Mouse (Mus musculus) hindbrain, embryonic 14.5 days (tissue): ENCODE results near the gene Kdelc2. TPM values are rescaled to one million over a fixed set of nuclear protein-coding genes. Genes with fewer than 3 reads are reported as not detected.

Experiments
- ATAC-seq: fragments of 200-750 bp; cut with Nextera tagmentation; 2 replicates; pipeline ENCODE4 v1.8.0; 2017; ENCODE audit warnings: moderate number of reproducible peaks, mild to moderate bottlenecking, moderate TSS enrichment, moderate library complexity; ENCODE audit not compliant: low FRiP score
- DNase-seq: peaks from one replicate; pipeline ENCODE4 v3.0.0-alpha.2; 2015; ENCODE audit warnings: low spot score
- H3K27ac ChIP-seq: fragments of 300-500 bp; sonication (generic); 2 replicates; pipeline ENCODE4 v1.5.1; 2014; ENCODE audit warnings: mild to moderate bottlenecking, moderate library complexity
- H3K27me3 ChIP-seq: fragments of 300-500 bp; sonication (generic); 2 replicates; pipeline ENCODE4 v1.6.1; 2014; ENCODE audit warnings: mild to moderate bottlenecking, low read length, mixed read lengths; ENCODE audit not compliant: control insufficient read depth, insufficient read depth
- H3K36me3 ChIP-seq: fragments of 300-500 bp; sonication (generic); replicated peaks from 2 replicates; pipeline ENCODE4 v1.6.1; 2014; ENCODE audit not compliant: control insufficient read depth, insufficient read depth
- H3K4me1 ChIP-seq: fragments of 300-500 bp; sonication (generic); replicated peaks from 2 replicates; pipeline ENCODE4 v1.6.1; 2014; ENCODE audit warnings: antibody characterized with exemption, low read length, mixed read lengths; ENCODE audit not compliant: control insufficient read depth, insufficient read depth
- H3K4me2 ChIP-seq: fragments of 300-500 bp; sonication (generic); replicated peaks from 2 replicates; pipeline ENCODE4 v1.6.1; 2014; ENCODE audit warnings: mild to moderate bottlenecking, moderate library complexity
- H3K4me3 ChIP-seq: fragments of 300-500 bp; sonication (generic); replicated peaks from 2 replicates; pipeline ENCODE4 v1.5.1; 2014; ENCODE audit warnings: mild to moderate bottlenecking, low read length
- H3K9ac ChIP-seq: fragments of 300-500 bp; sonication (generic); 2 replicates; pipeline ENCODE4 v1.6.1; 2014
- H3K9me3 ChIP-seq: fragments of 300-500 bp; sonication (generic); 2 replicates; pipeline ENCODE4 v1.6.1; 2016; ENCODE audit warnings: low read length; ENCODE audit not compliant: control insufficient read depth
- WGBS: fragments of 180-500 bp; shearing (Covaris S2); extraction: QIAGEN DNeasy Blood & Tissue Kit; methylation state at CpG from one replicate; pipeline ENCODE4 v1.1.7; 2014; 5-methylcytosine and 5-hydroxymethylcytosine counted together
- polyA plus RNA-seq: library from polyadenylated mRNA; unstranded; fragments of >200 nt; fragmentation: Nextera tagmentation; extraction: Ambion mirVana; gene quantifications from 2 replicates; pipeline ENCODE4 v1.2.1, GENCODE M21; 2014

Kdelc2 gene
- polyA plus RNA-seq, 1 experiment from 2014 or later = 7.7 TPM

GRCm38 (mm10) chr9:53400696-53401095 lies 16.9 kb downstream of the Kdelc2 start:
- Histone ChIP-seq H3K4me2 (no peak overlapping the region), H3K4me1 (peaks cover 23% of the 10 kb centered on the region), H3K9ac (no peak overlapping the region), H3K4me3 (no peak overlapping the region), H3K27ac (no peak overlapping the region), H3K36me3 (no peaks in the 10 kb centered on the region), H3K27me3 (no peaks in the 10 kb centered on the region), H3K9me3 (no peaks in the 10 kb centered on the region)
- 82% methylated on average over 4 of the region's 4 CpGs for WGBS
- ATAC-seq (no peak), DNase-seq (no peak)

- Histone ChIP-seq H3K9ac (no peak overlapping the region), H3K27ac (no peak overlapping the region), H3K4me3 (no peak overlapping the region), H3K36me3 (no peaks in the 10 kb centered on the region), H3K9me3 (no peaks in the 10 kb centered on the region), H3K4me1 (peaks cover 27% of the 10 kb centered on the region), H3K27me3 (no peaks in the 10 kb centered on the region), H3K4me2 (no peak overlapping the region)
- no peak for DNase-seq
- 87% methylated on average over 8 of the region's 8 CpGs for WGBS
- no peak for ATAC-seq
These were observed 17.3 kb downstream of the Kdelc2 start for GRCm38 (mm10) chr9:53401146-53401545.

GRCm38 (mm10) chr9:53402291-53402711 lies 18.5 kb downstream of the Kdelc2 start, which contains the start of gene 4930550C14Rik:
Gene 4930550C14Rik, plus strand, starts transcription at chr9:53402325.
- Histone ChIP-seq H3K4me3 (no peak within 1 kb of the TSS), H3K27me3 (no peaks in the 10 kb centered on the region), H3K36me3 (no peaks in the 10 kb centered on the region), H3K27ac (peak within 1 kb of the TSS; percentile 48), H3K9me3 (no peaks in the 10 kb centered on the region), H3K4me1 (peaks cover 27% of the 10 kb centered on the region), H3K4me2 (peak within 1 kb of the TSS; percentile 38), H3K9ac (no peak within 1 kb of the TSS)
- ATAC-seq (no peak), DNase-seq (peak; percentile 28)
- 22% methylated on average over 11 of the region's 11 CpGs for WGBS

- Histone ChIP-seq H3K4me2 (peak overlapping the region; percentile 38), H3K4me1 (peaks cover 27% of the 10 kb centered on the region), H3K4me3 (no peak overlapping the region), H3K9me3 (no peaks in the 10 kb centered on the region), H3K9ac (no peak overlapping the region), H3K36me3 (no peaks in the 10 kb centered on the region), H3K27me3 (no peaks in the 10 kb centered on the region), H3K27ac (peak overlapping the region; percentile 48)
- 59% methylated on average over 8 of the region's 8 CpGs for WGBS
- peak; percentile 50 for DNase-seq
- ATAC-seq = no peak
These were observed 19.2 kb downstream of the Kdelc2 start for GRCm38 (mm10) chr9:53402991-53403390.

GRCm38 (mm10) chr9:53404050-53404752 lies 20.4 kb downstream of the Kdelc2 start:
- 79% methylated on average over 6 of the region's 6 CpGs for WGBS
- H3K4me1 ChIP-seq = peaks cover 27% of the 10 kb centered on the region
- no peak overlapping the region for H3K9ac ChIP-seq
- H3K27ac ChIP-seq = peak overlapping the region; percentile 89
- no peak overlapping the region for H3K4me3 ChIP-seq
- H3K4me2 ChIP-seq = peak overlapping the region; percentile 55
- no peaks in the 10 kb centered on the region for H3K27me3 ChIP-seq
- H3K36me3 ChIP-seq = no peaks in the 10 kb centered on the region
- ATAC-seq = no peak
- no peaks in the 10 kb centered on the region for H3K9me3 ChIP-seq
- DNase-seq = no peak

GRCm38 (mm10) chr9:53404753-53405722 lies 21.2 kb downstream of the Kdelc2 start:
- DNase-seq (peak; percentile 91), ATAC-seq (peak; percentile 94)
- peaks cover 27% of the 10 kb centered on the region for H3K4me1 ChIP-seq
- H3K27ac ChIP-seq = peak overlapping the region; percentile 89
- H3K27me3 ChIP-seq = no peaks in the 10 kb centered on the region
- H3K4me2 ChIP-seq = peak overlapping the region; percentile 55
- H3K9me3 ChIP-seq = no peaks in the 10 kb centered on the region
- no peaks in the 10 kb centered on the region for H3K36me3 ChIP-seq
- peak overlapping the region; percentile 57 for H3K9ac ChIP-seq
- WGBS = 23% methylated on average over 21 of the region's 21 CpGs
- H3K4me3 ChIP-seq = peak overlapping the region; percentile 34

GRCm38 (mm10) chr9:53408548-53408947 lies 24.7 kb downstream of the Kdelc2 start:
- Histone ChIP-seq H3K4me3 (no peak overlapping the region), H3K27ac (no peak overlapping the region), H3K9me3 (no peaks in the 10 kb centered on the region), H3K27me3 (no peaks in the 10 kb centered on the region), H3K4me2 (no peak overlapping the region), H3K4me1 (peaks cover 15% of the 10 kb centered on the region), H3K9ac (no peak overlapping the region), H3K36me3 (no peaks in the 10 kb centered on the region)
- ATAC-seq (no peak), DNase-seq (no peak)
- 91% methylated on average over 4 of the region's 4 CpGs for WGBS

GRCm38 (mm10) chr9:53408953-53409361 lies 25.1 kb downstream of the Kdelc2 start:
- Histone ChIP-seq H3K27ac (no peak overlapping the region), H3K4me1 (peaks cover 15% of the 10 kb centered on the region), H3K4me2 (no peak overlapping the region), H3K27me3 (no peaks in the 10 kb centered on the region), H3K4me3 (no peak overlapping the region), H3K9ac (no peak overlapping the region), H3K9me3 (no peaks in the 10 kb centered on the region), H3K36me3 (no peaks in the 10 kb centered on the region)
- DNase-seq = no peak
- ATAC-seq = no peak
- WGBS = 85% methylated on average over 2 of the region's 2 CpGs

- DNase-seq = no peak
- Histone ChIP-seq H3K4me2 (no peak overlapping the region), H3K4me1 (peaks cover 14% of the 10 kb centered on the region), H3K4me3 (no peak overlapping the region), H3K9ac (no peak overlapping the region), H3K36me3 (no peaks in the 10 kb centered on the region), H3K27me3 (no peaks in the 10 kb centered on the region), H3K27ac (no peak overlapping the region), H3K9me3 (no peaks in the 10 kb centered on the region)
- WGBS = 86% methylated on average over 3 of the region's 3 CpGs
- ATAC-seq = no peak
These were observed 25.6 kb downstream of the Kdelc2 start for GRCm38 (mm10) chr9:53409427-53409826.
